Mouse (Mus musculus): ENCODE measurements around the gene Upk2.
A peak's percentile ranks its signal among the peaks of the same experiment; 100 is the strongest.

Upk2 gene

GRCm38 (mm10) chr9:44454891-44455220, at the start of gene Upk2:
Gene Upk2 (minus strand): TSS chr9:44454976.
- no peak for DNase-seq (ENCODE audit: low spot score)

- DNase-seq (ENCODE audit: low spot score), result peak; percentile 73
These were observed 47.2 kb upstream of the Upk2 start for GRCm38 (mm10) chr9:44502006-44502405.

DNA sequence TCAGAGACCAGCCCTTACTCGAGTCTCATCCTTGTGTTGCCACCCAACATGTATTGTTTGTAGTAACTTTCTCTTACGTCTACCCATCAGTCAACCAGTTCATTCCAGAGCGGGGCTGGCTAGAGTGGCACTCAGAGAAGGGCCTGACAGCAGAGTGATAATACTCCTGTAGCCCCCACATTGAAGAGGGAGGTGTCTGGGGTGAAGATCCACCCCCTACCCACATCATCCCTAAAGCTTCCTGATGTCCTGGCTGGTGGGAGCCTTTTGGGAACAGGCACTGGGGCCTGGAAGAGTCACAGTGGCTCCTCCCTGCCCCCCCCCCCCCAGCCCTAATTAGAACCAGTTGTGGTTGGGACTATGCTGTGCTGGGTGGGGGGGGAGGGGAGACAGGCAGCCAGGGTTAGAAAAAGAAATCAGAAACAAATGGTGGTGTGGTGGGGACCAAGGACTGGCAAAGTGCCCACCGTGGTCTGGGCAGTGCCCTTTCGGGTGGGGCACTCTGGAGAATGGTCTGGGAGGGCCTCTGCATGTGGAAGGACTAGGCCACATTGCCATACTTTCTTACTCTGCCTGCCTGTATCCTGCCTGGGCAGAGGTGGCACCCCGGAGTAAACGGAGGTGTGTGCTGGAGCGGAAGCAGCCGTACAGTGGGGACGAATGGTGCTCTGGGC, 46.6 kb upstream of the Upk2 start:
- DNase-seq (ENCODE audit: low spot score), result peak; percentile 21

- peak; percentile 15 for DNase-seq (ENCODE audit: low spot score)
These were observed 45.9 kb upstream of the Upk2 start for GRCm38 (mm10) chr9:44500638-44501175.

GRCm38 (mm10) chr9:44500163-44500533, 45.4 kb upstream of the Upk2 start:
- no peak for DNase-seq (ENCODE audit: low spot score)

GRCm38 (mm10) chr9:44499356-44500162, 44.8 kb upstream of the Upk2 start:
- peak; percentile 36 for DNase-seq (ENCODE audit: low spot score)

GRCm38 (mm10) chr9:44498421-44499355, 43.9 kb upstream of the Upk2 start:
- DNase-seq (ENCODE audit: low spot score), result peak; percentile 84

GRCm38 (mm10) chr9:44497624-44498377, 43.0 kb upstream of the Upk2 start:
- peak; percentile 51 for DNase-seq (ENCODE audit: low spot score)

DNA sequence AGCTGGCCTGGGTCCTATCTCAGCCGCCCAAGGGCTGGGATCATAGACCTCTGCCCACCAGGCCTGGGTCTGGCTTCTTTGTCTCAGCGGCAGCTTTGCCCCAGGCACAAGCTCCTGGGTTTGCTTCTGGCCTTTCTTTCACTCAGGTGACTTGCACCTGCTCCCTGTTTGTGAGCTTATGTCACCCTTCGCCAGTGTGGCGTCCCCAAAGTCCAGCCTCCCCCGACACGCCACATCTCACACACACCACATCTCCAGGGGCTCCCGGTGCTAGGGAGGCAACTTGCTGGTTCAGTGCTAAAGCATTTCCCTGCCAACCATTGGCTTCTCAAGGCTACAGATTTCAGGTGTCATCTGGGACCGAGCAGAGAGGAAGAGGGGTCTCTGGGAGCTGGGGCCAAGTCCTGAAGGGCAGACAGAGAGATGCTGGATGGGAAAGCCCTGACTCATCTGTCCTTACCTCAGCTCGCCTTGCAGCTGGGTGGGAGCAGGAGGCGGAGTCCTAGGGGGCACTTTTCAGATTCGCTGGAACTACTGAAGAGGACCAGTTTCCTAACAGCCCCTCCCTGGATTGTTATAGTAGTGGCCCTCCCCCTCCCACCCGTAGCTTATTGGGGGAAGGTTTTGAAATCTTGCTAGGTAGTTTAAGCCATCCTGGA, 42.2 kb upstream of the Upk2 start:
- DNase-seq (ENCODE audit: low spot score), result peak; percentile 7

DNA sequence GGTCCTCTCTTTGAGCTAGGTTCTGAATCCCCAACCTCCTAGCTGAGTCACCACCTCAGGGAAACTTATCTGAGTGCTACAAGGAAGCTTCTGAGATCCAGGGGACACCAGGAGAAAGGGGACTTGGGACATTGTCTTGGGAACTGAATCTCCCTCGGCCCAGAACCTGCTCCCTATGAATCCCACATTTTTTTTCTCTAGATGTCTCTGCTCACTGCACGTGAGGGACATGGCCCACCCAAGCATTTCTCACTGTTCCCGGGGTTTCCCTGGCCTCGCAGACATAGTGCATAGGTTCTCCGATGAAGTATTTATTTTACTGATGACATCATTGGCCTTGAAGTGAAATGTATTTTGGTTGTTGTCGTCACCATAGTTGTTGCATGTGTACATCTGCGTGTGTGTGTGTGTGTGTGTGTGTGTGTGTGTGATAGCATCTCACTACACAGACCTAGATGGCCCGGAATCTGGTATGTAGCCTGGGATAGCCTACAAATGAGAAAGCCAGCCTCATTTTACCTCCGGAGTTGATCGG, 41.1 kb upstream of the Upk2 start:
- no peak for DNase-seq (ENCODE audit: low spot score)

- DNase-seq (ENCODE audit: low spot score), result peak; percentile 29
These were observed 40.4 kb upstream of the Upk2 start for GRCm38 (mm10) chr9:44494863-44495809.

- peak; percentile 45 for DNase-seq (ENCODE audit: low spot score)
These were observed 39.6 kb upstream of the Upk2 start for GRCm38 (mm10) chr9:44494261-44494862.

DNA sequence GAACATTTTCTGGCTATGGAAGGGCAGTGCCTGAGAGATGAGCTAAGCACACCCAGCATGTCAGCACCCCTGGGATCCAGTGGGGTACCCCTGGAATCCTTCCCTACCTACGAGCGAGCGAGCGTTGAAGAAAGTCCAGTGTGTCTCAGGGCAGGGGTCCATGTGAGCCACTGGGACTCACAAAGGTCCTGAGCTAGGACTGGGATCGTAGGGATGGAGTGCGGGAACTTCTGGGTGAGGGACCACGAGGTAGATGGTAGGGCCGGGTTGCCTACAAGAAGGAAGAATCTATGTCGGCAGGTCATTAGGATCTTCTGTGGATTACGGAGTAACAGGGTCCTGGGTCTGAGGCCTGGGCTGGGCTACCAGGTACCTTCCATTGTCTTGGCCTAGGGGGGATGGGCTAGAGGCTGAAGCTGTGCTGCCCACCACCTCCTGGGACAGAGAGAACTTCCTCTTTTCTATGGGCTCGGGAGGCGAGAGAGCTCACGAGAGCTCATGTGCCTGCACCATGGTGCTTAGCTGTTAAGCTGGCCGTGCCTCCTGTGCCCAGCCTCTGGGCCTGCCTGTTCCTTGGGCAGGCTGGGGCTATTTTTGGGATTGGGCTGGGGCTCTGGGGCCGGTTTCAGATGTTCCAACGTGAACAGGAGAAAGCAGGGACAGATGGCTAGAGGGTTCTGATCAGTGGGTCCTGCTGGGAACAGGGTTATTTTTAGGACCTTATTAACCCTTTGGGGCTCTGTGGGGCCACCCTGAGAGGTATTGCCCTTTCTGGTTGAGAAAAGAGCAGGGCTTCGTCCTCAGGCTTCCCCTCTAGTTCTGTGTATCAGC, 38.1 kb upstream of the Upk2 start:
- DNase-seq (ENCODE audit: low spot score), result peak; percentile 6

GRCm38 (mm10) chr9:44491351-44491750, 36.6 kb upstream of the Upk2 start:
- DNase-seq (ENCODE audit: low spot score), result no peak

DNA sequence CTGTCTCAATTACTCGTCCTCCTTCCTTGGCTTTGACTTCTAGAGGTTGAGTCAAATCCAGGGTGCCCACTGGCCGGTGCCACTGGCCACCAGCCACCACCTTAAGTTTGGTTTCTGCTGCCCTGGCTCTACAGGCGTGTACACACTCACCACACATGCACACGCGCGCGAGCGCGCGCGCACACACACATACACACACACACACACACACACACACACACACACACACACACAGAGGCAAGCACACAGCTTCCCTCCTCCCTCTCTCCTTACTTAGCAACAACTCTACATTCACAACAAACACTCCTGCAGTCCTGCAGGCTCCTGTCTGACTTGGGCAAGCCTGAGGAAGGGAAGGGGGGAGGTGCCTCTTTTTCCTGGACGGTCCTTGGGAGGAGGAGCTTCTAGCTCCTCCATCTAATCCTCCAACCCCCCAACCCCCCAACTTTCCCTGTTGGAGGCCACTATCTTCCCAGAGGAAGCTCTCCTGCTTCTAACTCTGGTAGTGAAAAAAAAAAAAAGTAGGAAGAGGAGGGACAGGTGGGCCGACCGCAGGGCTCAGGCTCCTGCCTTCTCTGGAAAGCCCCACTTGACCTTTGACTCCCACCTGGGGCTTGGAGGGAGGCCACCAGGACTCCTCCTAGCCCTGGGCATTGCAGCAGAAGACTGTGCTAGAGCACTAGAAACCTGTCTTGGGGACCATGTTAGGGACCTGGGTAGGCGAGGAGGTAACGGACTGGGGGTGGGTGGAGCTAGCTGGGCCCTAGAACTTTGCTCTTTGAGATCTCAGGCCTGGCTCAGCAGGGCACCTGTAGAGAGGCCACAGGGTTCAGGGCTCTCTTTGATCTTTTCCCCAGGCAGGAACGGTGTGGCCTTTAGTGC, 35.6 kb upstream of the Upk2 start:
- peak; percentile 38 for DNase-seq (ENCODE audit: low spot score)

GRCm38 (mm10) chr9:44489651-44490085, 34.9 kb upstream of the Upk2 start:
- DNase-seq (ENCODE audit: low spot score), result no peak

GRCm38 (mm10) chr9:44488855-44489381, 34.1 kb upstream of the Upk2 start:
- peak; percentile 76 for DNase-seq (ENCODE audit: low spot score)

Data from ovary, postnatal 36 days (tissue).